Mouse (Mus musculus) right cerebral cortex, adult 18-20 months (tissue): ENCODE results near the gene Fam57b.

Source experiments
- DNase-seq: peaks from one replicate; pipeline ENCODE4 v3.0.0; 2022; ENCODE audit warnings: mixed read lengths

Gene Fam57b

DNA sequence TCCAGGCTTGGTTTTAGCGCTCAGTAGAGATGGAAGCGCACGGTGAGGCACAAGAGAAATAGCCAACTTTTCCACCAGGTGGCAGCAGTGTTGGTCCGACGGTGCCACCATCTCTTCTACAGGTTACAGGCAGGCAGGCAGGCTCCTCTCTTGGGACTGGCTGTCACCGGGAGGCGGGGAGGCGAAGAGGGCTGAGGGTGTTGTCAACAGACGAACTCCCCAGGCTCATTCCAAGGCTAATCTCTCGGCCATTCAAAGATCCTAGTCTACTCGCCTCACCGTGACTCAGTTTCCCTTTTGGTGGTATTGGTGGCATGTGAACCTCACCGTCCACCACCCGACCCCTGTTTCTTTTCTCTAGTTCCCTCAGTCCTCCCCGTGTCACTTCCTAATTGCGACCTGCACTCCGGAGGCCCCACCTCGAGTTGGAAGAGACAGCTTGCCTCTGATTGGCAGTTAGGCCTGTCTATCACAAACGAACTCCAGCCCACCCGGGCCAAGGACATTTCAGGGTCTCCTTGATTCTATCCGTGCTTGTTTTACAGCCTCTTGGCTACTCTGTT is 34.6 kb downstream of the Fam57b start:
- DNase-seq = peak; percentile 81

DNA sequence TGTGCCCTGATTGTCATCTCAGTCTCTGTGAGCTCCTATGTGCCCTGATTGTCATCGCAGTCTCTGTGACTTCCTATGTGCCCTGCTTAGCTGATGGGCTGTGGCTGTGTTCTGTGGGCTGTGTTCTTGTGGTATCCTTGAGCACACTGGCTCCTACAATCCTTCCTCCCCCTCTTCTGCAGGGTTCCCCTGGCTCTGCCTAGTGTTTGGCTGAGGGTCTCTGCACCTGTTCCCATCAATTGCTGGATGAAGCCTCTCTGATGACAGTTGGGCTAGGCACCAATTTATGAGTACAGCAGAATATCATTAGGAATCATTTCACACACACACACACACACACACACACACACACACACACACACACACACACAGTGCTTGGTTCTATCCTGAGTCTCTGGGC is 35.8 kb downstream of the Fam57b start:
- no peak for DNase-seq

DNA sequence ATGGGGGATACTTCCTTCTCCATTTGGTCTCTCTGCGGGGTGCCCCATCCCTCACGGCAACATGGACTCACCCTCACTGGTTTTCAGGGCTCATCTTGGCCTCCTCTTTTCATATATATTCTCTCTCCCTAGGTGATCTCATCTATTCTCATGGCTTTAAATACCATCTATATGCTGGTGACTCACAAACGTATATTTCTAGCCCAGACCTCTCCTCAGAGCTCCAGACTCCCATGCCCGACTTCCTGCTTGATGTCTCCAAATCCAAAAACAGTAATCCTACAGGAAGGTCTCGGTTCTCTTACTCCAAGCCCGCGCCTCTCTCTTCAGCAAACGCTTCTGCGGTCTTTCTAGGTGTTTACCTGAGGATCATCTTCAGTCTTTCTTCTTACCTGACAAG is 45.8 kb downstream of the Fam57b start:
- DNase-seq = no peak

DNA sequence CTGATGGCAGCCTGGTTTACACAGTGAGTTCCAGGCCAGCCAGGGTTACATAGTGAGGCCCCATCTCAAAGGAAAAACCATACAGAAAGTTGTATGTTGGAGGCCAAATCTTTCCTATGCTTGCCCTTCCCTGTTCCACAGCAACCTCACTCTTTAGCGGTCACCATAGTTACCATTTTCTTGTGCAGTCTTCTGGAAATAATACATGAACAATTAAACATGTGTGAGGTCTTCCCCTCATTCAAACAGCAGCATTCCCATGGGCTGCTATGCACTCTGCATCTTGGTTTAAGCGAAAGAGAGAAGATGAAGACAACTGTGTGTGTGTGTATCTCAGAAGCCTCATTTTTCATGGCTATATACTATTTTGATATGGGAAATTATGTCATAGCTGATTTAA is 48.0 kb downstream of the Fam57b start:
- DNase-seq = no peak

DNA sequence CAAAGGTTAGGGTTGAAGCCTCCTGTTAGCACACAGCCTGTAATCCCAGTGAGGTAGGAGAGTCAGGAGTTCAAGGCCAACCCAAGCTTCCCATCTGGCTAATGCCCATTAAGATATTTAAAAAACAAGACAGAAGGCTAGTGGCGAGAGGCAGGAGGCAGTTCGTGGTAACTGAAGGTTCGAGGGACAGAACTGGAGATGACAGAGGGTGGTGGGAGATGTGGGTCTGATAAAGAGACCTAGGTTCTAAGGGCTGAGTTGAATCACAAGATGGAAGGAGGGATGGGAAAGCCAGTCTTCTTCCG is 49.6 kb downstream of the Fam57b start, which contains the start of gene Doc2a:
Gene Doc2a, plus strand, starts transcription at position 301 of the 305 bp plus-strand sequence.
- no peak for DNase-seq

DNA sequence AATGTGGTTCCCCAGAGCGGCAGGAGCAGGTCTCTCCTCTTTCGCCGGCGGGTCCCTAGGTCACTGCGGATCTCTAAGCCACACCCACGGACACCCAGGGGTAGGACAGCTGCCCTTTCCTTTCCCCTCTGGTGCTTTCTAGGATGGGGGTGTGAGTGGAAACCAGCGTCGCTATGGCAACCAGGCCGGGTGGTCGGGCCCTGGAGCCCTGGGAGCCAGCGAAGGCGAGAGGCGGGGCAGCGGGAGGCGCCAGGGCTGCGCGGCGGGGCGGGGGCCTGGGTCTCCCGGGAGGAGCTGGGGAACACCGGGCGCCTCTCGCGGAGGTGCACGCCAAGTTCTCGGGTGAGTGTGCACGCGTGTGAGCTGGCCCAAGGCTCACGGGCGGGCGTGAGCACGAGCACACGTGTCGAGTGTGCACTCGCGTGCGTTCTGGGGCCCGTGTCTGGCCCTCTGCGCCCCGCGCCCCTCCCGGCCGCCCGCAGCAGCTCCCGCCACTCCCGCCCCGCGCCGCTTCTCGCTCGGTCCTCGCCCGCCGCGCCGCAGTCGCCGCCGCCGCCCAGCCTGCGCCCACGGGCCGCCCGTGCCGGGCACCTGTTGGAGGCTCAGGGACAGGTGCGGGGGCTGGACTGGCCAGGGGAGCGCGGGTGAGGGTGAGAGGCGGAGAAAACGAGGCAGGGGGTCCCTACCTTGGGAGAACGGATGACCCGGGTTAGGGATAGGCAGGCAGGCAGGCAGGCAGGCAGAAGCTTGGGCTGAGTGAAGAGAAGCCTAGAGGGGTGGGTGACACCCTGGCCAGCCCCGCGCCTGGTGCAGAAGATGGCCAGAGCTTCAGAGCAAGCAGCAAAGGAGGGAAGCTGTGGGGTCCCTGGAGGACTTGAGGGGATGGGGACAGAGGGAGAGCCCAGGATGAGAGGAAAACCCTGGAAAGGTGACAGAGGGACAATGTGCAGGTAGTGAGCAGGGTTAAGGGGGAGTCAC is 50.2 kb downstream of the Fam57b start:
- DNase-seq = no peak

- DNase-seq = peak; percentile 62
Measured at GRCm38 (mm10) chr7:126848794-126849193, 51.3 kb downstream of the Fam57b start.

DNA sequence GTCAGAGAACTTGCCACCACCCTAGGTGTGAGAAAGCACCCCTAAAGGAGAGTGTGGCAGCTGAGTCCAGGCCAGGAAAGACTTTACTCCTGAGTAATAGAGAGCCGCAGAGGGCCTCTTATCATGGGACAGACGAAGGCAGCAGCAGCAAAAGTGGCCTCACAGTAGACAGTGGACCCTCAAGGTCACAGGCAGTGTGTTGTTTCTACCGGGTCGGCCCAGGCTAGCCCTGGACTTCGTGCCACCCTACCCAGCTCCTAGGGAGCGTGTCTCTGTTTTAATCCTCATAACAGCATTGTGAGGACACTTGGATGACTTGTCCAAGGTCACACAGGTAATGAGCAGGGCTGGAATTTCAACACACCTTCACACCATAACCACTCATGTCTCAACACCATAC is 52.7 kb downstream of the Fam57b start:
- DNase-seq = no peak

DNA sequence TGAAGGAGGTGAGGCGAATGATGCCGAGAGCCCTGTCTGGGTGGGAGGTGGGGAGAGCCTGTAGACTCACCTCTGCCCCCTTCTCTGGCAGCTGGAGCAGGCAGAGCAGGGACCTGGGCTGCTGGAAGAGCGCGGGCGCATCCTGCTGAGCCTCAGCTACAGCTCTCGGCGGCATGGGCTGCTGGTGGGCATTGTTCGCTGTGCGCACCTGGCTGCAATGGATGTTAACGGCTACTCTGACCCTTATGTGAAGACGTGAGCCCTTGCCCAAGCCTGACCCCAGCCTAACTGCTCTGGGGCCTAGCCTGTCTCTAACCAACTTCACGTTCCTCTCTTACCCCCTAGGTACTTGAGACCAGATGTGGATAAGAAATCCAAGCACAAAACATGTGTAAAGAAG is 53.7 kb downstream of the Fam57b start:
- DNase-seq = no peak

DNA sequence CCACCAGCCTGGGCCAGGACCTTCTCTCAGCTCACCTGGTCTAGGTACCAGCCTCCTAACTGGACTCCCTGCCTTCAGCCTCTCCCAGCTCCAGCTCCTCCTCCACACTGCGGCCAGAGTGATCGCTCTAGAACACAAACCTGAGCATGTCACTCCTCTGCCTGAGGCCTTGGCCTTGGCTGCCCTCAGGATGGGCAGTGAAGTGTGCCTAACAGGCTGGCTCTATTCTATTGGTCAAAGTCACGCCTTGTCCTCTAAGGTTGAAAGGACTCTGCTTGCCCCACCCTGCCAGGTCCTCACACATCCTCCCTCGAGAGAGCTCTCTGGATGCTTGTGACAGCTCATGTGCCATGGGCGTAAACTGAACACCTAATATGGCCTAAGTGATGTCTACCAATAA is 56.0 kb downstream of the Fam57b start:
- no peak for DNase-seq

DNA sequence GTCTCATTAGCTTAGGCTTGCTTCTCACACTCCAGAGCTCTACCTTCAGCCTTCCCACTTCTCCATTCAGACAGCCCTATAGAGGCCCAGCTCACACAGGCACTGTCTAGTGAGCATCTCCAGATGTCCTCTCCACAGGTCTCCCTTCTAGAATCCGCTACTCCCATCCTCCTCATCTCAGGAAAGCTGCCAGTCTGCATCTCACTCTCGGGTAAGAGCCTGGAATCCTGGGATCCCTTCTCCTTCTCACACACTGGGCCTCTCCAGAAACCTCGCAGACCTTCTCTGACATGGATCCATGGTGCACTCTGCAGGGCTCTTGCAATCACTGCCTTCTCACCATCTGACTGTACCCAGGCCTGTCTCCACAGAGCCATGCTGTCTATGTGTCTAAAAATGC is 58.2 kb downstream of the Fam57b start:
- DNase-seq = no peak

DNA sequence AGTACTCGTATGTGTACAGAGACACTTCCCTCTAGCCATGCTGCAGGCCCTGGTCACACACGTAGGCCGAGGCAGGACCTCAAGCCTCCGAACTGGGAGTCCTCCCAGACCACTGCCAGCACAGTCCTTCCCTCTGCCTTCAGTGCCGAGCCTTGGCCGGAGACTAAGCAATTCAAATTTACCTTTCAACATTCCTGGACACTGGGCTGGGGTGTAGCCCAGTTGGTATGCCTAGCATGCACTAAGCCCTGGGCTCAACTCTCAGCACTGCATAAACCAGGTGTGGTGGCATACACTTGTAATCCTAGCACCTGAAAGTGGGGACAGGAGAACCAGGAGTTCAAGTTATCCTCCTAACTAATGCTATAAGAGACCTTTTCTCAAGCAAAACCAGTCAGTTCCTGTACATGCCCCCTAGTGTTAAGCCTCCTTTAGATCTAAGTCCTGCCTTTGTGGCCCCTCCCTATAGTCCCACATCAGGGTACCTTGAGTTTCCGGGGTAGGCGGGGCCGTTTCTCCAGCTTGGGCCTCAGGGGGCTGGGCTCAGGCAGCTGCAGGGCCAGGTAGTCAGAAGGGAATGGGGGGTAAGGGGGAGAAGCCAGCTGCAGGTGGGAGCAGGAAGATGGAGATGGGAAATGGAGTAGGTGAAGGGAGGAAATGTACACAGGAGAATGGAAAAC is 59.4 kb downstream of the Fam57b start:
- no peak for DNase-seq

DNA sequence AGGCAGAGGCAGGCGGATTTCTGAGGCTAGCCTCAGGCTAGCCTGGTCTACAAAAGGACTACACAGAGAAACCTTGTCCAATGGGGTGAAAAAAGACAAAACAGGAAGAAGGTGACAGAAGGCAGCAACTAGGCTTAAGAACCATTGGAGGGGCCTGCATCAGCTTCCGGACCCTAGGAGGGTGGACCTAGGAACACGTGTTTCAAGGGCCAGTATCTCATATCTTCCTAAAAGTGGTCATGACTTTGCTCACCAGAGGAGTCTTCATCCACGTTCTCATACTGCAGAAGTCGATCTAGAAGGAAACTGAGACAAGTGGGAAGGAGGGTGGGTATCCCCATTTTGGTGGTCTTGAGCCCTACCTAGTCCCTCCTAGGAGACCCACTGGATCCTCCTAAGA is 63.5 kb downstream of the Fam57b start:
- no peak for DNase-seq

GRCm38 (mm10) chr7:126861429-126862130 is 64.1 kb downstream of the Fam57b start, which contains the start of gene Hirip3:
Gene Hirip3, plus strand, starts transcription at chr7:126861972.
- peak; percentile 97 for DNase-seq

DNA sequence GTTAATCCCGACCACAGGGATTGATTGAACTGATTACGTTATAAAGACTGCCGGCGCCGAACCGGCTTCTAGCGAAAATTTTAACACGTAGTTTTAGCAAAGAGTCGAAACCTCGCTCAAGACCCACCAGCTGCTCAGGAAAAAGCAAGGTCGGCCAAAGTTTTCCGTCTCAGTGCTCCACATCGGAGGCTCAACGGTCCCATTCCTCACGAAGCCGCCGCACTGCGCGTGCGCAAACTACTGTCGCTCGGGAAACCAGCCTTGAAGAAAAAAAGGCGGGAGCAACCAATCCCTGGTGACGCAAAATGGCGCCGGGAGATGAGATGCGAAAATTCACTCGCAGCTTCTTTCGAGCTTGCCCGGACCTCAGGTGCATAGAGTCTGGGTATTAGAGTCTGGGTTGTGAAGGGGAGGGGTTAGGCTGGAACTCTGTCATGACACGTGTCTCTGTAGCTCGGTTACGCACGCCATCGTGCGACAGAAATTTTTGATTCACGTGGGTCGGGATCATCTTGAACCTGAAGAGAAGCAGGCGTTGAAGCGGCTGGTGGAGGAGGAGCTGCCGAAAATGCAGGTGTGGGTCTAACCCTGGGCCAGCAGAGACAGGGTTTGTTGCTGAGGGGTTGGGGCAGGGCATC is 64.8 kb downstream of the Fam57b start, which contains the start of gene Ino80e:
Gene Ino80e, minus strand, starts transcription at position 231 of the 638 bp plus-strand sequence.
- peak; percentile 96 for DNase-seq

DNA sequence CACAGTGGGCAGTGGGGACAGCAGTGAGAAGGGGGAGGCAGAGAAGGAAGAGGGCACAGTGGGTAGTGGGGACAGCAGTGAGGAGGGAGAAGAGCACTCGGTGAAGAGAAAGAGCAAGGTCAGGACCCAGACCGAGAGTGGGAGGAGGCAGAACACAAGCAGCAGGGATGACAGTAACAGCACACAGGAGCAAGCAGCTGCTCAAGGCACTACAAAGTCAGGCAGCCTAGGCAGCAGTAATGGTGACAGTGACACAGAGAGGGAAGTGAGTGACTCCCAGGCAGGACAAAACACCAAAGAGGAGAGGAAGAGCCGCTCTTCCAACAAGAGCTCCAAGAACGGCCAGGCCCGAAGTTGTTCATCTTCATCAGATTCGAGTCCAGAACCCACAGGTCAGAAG is 66.3 kb downstream of the Fam57b start:
- DNase-seq = no peak

DNA sequence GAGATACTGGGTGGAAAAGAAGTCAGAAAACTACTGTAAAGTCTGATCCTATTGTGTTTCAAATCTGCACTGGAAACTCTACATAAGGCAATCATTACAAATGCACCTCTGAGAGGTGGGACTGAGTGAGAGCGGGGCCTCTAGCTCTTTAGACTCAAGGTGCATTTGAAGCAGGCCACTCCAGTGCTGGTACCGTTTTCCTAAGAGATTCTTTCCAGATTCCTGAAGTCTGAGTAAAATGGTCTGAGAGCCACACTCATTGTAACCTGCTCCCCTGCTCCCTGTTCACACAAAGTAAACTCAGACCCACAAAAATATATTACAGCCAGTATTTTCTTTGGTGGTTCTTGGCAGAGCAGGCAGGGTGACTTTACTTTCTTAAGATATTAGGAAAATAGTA is 70.1 kb downstream of the Fam57b start:
- DNase-seq = no peak

GRCm38 (mm10) chr7:126868003-126868402 is 70.5 kb downstream of the Fam57b start:
- DNase-seq = no peak

- no peak for DNase-seq
Measured at GRCm38 (mm10) chr7:126869780-126870519, 72.5 kb downstream of the Fam57b start.

DNA sequence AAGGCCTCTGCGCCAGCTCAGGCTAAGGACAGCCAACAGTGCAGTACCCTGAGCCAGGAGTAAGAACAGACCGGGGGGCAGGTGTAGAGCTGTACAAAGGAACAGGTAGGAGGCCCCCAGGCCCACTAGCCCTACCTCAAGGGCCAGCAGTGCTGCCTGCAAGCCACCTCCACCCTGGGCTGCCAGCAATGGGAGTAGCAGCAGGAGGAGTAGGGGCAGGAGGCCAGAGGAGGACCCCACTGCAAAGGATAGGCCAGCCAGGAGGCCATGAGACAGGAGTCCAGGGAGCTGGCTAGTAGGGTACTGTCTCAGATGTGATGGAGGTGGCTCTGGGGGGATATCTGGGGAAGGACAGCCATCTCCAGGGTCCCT is 73.0 kb downstream of the Fam57b start:
- DNase-seq = no peak

- no peak for DNase-seq
Measured at GRCm38 (mm10) chr7:126877239-126877638, 79.8 kb downstream of the Fam57b start.
